Mouse (Mus musculus) myocyte (in vitro differentiated cells): ENCODE results near the gene Nars2. TPM values are rescaled to one million over a fixed set of nuclear protein-coding genes. Genes with fewer than 3 reads are reported as not detected.

Experiments used
- H3K27me3 ChIP-seq: one replicate; pipeline ENCODE4 v1.6.1; 2011; ENCODE audit not compliant: control insufficient read depth, insufficient read depth, insufficient read length
- H3K36me3 ChIP-seq: one replicate; pipeline ENCODE4 v1.6.1; 2011; ENCODE audit not compliant: control insufficient read depth, insufficient read depth
- H3K4me2 ChIP-seq: one replicate; pipeline ENCODE4 v1.6.1; 2011; ENCODE audit warnings: low read depth, control low read depth
- H3K4me3 ChIP-seq: one replicate; pipeline ENCODE4 v1.5.1; 2011; ENCODE audit warnings: mild to moderate bottlenecking, control low read depth, moderate library complexity
- H3K79me2 ChIP-seq: one replicate; pipeline ENCODE4 v1.6.1; 2011; ENCODE audit not compliant: control insufficient read depth, insufficient read depth
- H3ac ChIP-seq: one replicate; pipeline ENCODE4 v1.6.1; 2011; ENCODE audit not compliant: control insufficient read depth, insufficient read length
- CEBPB ChIP-seq: IDR thresholded peaks from 2 replicates; pipeline ENCODE4 v1.6.1; 2011; ENCODE audit warnings: mild to moderate bottlenecking, moderate library complexity; ENCODE audit not compliant: poor library complexity, insufficient read depth, severe bottlenecking
- E2F4 ChIP-seq: IDR thresholded peaks from one replicate; pipeline ENCODE4 v1.6.1; 2011; ENCODE audit warnings: mild to moderate bottlenecking, control low read depth, moderate library complexity; ENCODE audit not compliant: insufficient read depth
- MAX ChIP-seq: IDR thresholded peaks from one replicate; pipeline ENCODE4 v1.6.1; 2011; ENCODE audit warnings: low read depth, mild to moderate bottlenecking, control low read depth
- MYOD1 ChIP-seq, 3 experiments: IDR thresholded peaks; one replicate each; pipeline ENCODE4 v1.6.1; 2011; ENCODE audit warnings: control low read depth in 2 of 3, low read depth in 2 of 3, mild to moderate bottlenecking in 2 of 3, moderate library complexity in 1 of 3; ENCODE audit not compliant: insufficient read length in 2 of 3, control insufficient read depth in 1 of 3
- MYOG ChIP-seq, 3 experiments: IDR thresholded peaks; one replicate each; pipeline ENCODE4 v1.6.1; 2011; ENCODE audit warnings: control low read depth in 2 of 3, low read depth in 2 of 3, mild to moderate bottlenecking in 2 of 3; ENCODE audit not compliant: insufficient read length in 2 of 3, control insufficient read depth in 1 of 3, insufficient read depth in 1 of 3
- POLR2A ChIP-seq: IDR thresholded peaks from one replicate; pipeline ENCODE4 v1.6.1; 2011; ENCODE audit warnings: low read depth, mild to moderate bottlenecking, control low read depth, moderate library complexity; ENCODE audit not compliant: insufficient read length
- POLR2AphosphoS2 ChIP-seq: IDR thresholded peaks from one replicate; pipeline ENCODE4 v1.6.1; 2011; ENCODE audit warnings: low read depth, control low read depth; ENCODE audit not compliant: insufficient read length
- REST ChIP-seq: IDR thresholded peaks from one replicate; pipeline ENCODE4 v1.6.1; 2011; ENCODE audit warnings: mild to moderate bottlenecking, control low read depth, moderate library complexity; ENCODE audit not compliant: insufficient read depth, insufficient read length
- SRF ChIP-seq: IDR thresholded peaks from one replicate; pipeline ENCODE4 v1.6.1; 2011; ENCODE audit warnings: low read depth; ENCODE audit not compliant: control insufficient read depth, insufficient read length
- TCF12 ChIP-seq: IDR thresholded peaks from one replicate; pipeline ENCODE4 v1.6.1; 2011; ENCODE audit warnings: mild to moderate bottlenecking, control low read depth; ENCODE audit not compliant: poor library complexity, insufficient read depth, severe bottlenecking
- TCF3 ChIP-seq: IDR thresholded peaks from one replicate; pipeline ENCODE4 v1.6.1; 2011; ENCODE audit warnings: low read depth, control low read depth; ENCODE audit not compliant: insufficient read length
- USF1 ChIP-seq: IDR thresholded peaks from one replicate; pipeline ENCODE4 v1.6.1; 2011; ENCODE audit warnings: low read depth, mild to moderate bottlenecking, control low read depth, moderate library complexity
- polyA plus RNA-seq: library from polyadenylated mRNA; unstranded; fragments of >200 nt; fragmentation: generic; extraction: Trizol; gene quantifications from one replicate; pipeline ENCODE4 v1.2.1, GENCODE M21; 2012; ENCODE audit warnings: missing spikeins

Gene Nars2
- polyA plus RNA-seq, 1 experiment: 6.7 TPM

DNA sequence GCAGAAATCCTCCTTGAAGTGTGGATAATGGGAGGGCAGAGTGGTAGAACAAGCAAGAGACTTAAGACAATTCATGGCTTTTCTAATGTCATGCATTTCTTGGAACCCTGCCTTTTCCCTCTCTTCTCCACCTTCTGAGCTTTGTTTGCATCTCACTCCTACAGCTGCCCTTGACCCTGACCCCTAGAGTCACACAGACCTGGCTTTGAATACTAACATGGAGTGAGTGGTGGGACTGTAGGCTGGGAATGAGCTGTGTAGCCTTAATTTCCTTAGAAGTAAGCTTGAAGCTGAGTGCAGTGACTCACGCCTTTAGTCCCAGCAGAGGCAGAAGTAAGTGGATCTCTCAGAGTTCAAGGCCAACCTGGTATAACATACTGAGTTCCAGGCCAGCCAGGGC lies 46.4 kb upstream of the Nars2 start:
- no peak overlapping the region for H3K4me3 ChIP-seq
- no peaks in the 10 kb centered on the region for H3K36me3 ChIP-seq
- no peak overlapping the region for H3ac ChIP-seq
- H3K4me2 ChIP-seq: no peak overlapping the region
- no peak for TF ChIP-seq TCF3
- TF ChIP-seq MAX: no peak
- TF ChIP-seq CEBPB: no peak
- TF ChIP-seq E2F4: no peak
- TF ChIP-seq POLR2AphosphoS2: no peak
- TF ChIP-seq USF1: no peak
- no peak for TF ChIP-seq TCF12
- TF ChIP-seq MYOD1 (IDR thresholded peaks at IDR 0.05; ENCODE audit: control insufficient read depth in 1 of 3, insufficient read length in 2 of 3, low read depth in 2 of 3): no peak
- TF ChIP-seq POLR2A: no peak
- no peak for TF ChIP-seq REST
- no peak for TF ChIP-seq MYOG (IDR thresholded peaks at IDR 0.05; ENCODE audit: control insufficient read depth in 1 of 3, insufficient read depth in 1 of 3, insufficient read length in 2 of 3, low read depth in 2 of 3)
- TF ChIP-seq SRF: no peak
- H3K79me2 ChIP-seq: no peaks in the 10 kb centered on the region
- no peaks in the 10 kb centered on the region for H3K27me3 ChIP-seq

- Histone ChIP-seq H3K4me3 (no peak overlapping the region), H3ac (no peak overlapping the region), H3K27me3 (no peaks in the 10 kb centered on the region), H3K36me3 (no peaks in the 10 kb centered on the region), H3K4me2 (no peak overlapping the region), H3K79me2 (no peaks in the 10 kb centered on the region)
- TF ChIP-seq SRF (no peak), CEBPB (no peak)
Measured at GRCm38 (mm10) chr7:96905422-96905821, 45.9 kb upstream of the Nars2 start.

DNA sequence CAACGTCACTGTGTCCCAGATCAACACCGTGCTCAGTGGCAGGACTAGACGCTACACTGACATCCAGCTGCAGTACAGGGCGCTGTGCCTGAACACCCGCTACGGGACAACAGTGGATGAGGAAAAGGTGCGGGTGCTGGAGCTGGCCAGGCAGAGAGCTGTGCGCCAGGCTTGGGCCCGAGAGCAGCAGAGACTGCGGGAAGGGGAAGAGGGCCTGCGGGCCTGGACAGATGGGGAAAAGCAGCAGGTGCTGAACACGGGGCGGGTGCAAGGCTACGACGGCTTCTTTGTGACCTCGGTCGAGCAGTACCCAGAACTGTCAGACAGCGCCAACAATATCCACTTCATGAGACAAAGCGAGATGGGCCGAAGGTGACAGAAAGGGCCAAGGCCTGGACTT lies 45.1 kb upstream of the Nars2 start:
- Histone ChIP-seq H3K27me3 (no peaks in the 10 kb centered on the region), H3K4me3 (no peak overlapping the region), H3ac (no peak overlapping the region), H3K4me2 (no peak overlapping the region), H3K36me3 (no peaks in the 10 kb centered on the region), H3K79me2 (no peaks in the 10 kb centered on the region)
- no peak for TF ChIP-seq MYOG (IDR thresholded peaks at IDR 0.05; ENCODE audit: control insufficient read depth in 1 of 3, insufficient read depth in 1 of 3, insufficient read length in 2 of 3, low read depth in 2 of 3)
- no peak for TF ChIP-seq TCF12
- no peak for TF ChIP-seq TCF3
- TF ChIP-seq USF1: no peak
- no peak for TF ChIP-seq E2F4

GRCm38 (mm10) chr7:96907971-96908680 lies 43.2 kb upstream of the Nars2 start:
- H3ac ChIP-seq: no peak overlapping the region

DNA sequence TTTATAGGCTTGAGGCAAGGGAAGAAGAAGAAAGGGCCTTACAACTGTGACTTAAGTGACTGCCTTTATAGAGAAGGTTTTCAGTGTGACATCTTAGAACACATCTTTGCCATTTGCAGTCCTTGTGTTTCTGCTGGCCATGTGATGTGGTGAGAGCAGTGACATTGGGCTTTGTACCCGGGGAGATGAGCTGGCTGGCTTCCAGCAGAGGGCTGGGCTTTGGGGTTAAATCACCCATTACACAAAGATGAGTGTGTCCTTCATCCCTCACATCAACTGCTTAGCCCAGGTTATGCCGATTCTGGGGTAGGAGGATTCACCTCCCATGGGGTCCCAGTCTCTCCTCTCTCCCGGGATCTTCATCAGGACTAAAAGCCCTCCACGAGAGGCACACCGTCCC lies 41.4 kb upstream of the Nars2 start:
- Histone ChIP-seq H3K4me2 (no peak overlapping the region), H3K27me3 (no peaks in the 10 kb centered on the region), H3K79me2 (no peaks in the 10 kb centered on the region), H3ac (no peak overlapping the region), H3K4me3 (no peak overlapping the region), H3K36me3 (no peaks in the 10 kb centered on the region)
- TF ChIP-seq REST (no peak), USF1 (no peak), TCF3 (no peak), POLR2A (no peak), SRF (no peak), POLR2AphosphoS2 (no peak), MYOD1 (IDR thresholded peaks at IDR 0.05; ENCODE audit: control insufficient read depth in 1 of 3, insufficient read length in 2 of 3, low read depth in 2 of 3) (no peak), CEBPB (no peak)

More at GRCm38 (mm10) chr7:96907971-96908680, 43.2 kb upstream of the Nars2 start:
- H3K4me3 ChIP-seq: no peak overlapping the region
- no peak overlapping the region for H3K4me2 ChIP-seq
- no peaks in the 10 kb centered on the region for H3K36me3 ChIP-seq
- TF ChIP-seq TCF3: no peak
- TF ChIP-seq POLR2A: no peak
- TF ChIP-seq MYOG (IDR thresholded peaks at IDR 0.05; ENCODE audit: control insufficient read depth in 1 of 3, insufficient read depth in 1 of 3, insufficient read length in 2 of 3, low read depth in 2 of 3): no peak
- TF ChIP-seq MAX: no peak
- no peak for TF ChIP-seq E2F4
- TF ChIP-seq USF1: no peak
- no peak for TF ChIP-seq SRF
- TF ChIP-seq TCF12: no peak
- no peak for TF ChIP-seq POLR2AphosphoS2
- TF ChIP-seq REST: no peak
- TF ChIP-seq MYOD1 (IDR thresholded peaks at IDR 0.05; ENCODE audit: control insufficient read depth in 1 of 3, insufficient read length in 2 of 3, low read depth in 2 of 3): no peak
- no peaks in the 10 kb centered on the region for H3K27me3 ChIP-seq
- H3K79me2 ChIP-seq: no peaks in the 10 kb centered on the region
